In genomic region chr4:103385031-103385430, GRCm38 (mm10) we compare ENCODE assay signal across 14 mouse cellular contexts.
"Had no signal": no experiment of that assay in that cellular context is flagged by ENCODE, and none has a peak within 500 bp of the region (broad histone marks: within the 10 kb centered on the region; RNA-seq: fewer than 3 reads in every experiment).

No protein-coding gene starts in this region.

- H3K4me3 ChIP-seq: kidney, embryonic 15.5 days; myocyte; neural tube, embryonic 15.5 days had no signal

- H3K4me1 ChIP-seq: kidney, embryonic 15.5 days had no signal

- DNase-seq: kidney, adult 2 months; kidney, postnatal 14 days; lung, adult 2 months; lung, postnatal 36 days; midbrain, embryonic 14.5 days; right cerebral cortex, adult 18-20 months; right cerebral cortex, postnatal 25 days; thymus, adult 2 months; thymus, postnatal 25 days had no signal

- ATAC-seq: intestine, embryonic 16.5 days; lung, postnatal 0 days had no signal

- H3K36me3 ChIP-seq: kidney, embryonic 15.5 days; neural tube, embryonic 15.5 days had no signal

- H3K9me3 ChIP-seq: kidney, embryonic 15.5 days; neural tube, embryonic 15.5 days had no signal

- H3K27me3 ChIP-seq: kidney, embryonic 15.5 days; neural tube, embryonic 15.5 days had no signal

- H3K27ac ChIP-seq: kidney, embryonic 15.5 days; neural tube, embryonic 15.5 days had no signal

- H3K4me2 ChIP-seq: kidney, embryonic 15.5 days; neural tube, embryonic 15.5 days had no signal

- H3K9ac ChIP-seq: kidney, embryonic 15.5 days; neural tube, embryonic 15.5 days had no signal
